Mouse (Mus musculus) MEL (cell line): ENCODE results near the gene Zgpat. TPM values are rescaled to one million over a fixed set of nuclear protein-coding genes. Genes with fewer than 3 reads are reported as not detected.

Source experiments
- DNase-seq: peaks from one replicate; pipeline ENCODE4 v3.0.0; 2011; ENCODE audit warnings: low read depth, low spot score
- H3K27ac ChIP-seq: 2 replicates; pipeline ENCODE4 v1.5.1; 2012; ENCODE audit warnings: low read depth, mild to moderate bottlenecking, control low read depth, low read length, moderate library complexity; ENCODE audit not compliant: control insufficient read depth
- H3K27me3 ChIP-seq, 2 experiments: fragments of 150-350 bp in 1 of 2; sonication (generic) in 1 of 2; 2 replicates each; pipeline ENCODE4 v1.6.1; 2012; ENCODE audit warnings: low read length in 2 of 2, mild to moderate bottlenecking in 2 of 2, improper control_type of control experiment in 1 of 2, moderate library complexity in 1 of 2; ENCODE audit not compliant: insufficient read depth in 2 of 2, control insufficient read depth in 1 of 2
- H3K36me3 ChIP-seq, 2 experiments: 2 replicates each; pipeline ENCODE4 v1.6.1; 2012 to 2014; ENCODE audit warnings: low read length in 2 of 2, improper control_type of control experiment in 1 of 2, inconsistent platforms in 1 of 2, mild to moderate bottlenecking in 1 of 2; ENCODE audit not compliant: insufficient read depth in 2 of 2, control insufficient read depth in 1 of 2
- H3K4me1 ChIP-seq, 2 experiments: fragments of 150-350 bp in 1 of 2; sonication (generic) in 1 of 2; 2 replicates each; pipeline ENCODE4 v1.6.1; 2012; ENCODE audit warnings: low read length in 2 of 2, improper control_type of control experiment in 1 of 2, mild to moderate bottlenecking in 1 of 2; ENCODE audit not compliant: insufficient read depth in 2 of 2, control insufficient read depth in 1 of 2
- H3K4me3 ChIP-seq, 2 experiments: fragments of 150-350 bp in 1 of 2; sonication (generic) in 1 of 2; 2 replicates each; pipeline ENCODE4 v1.5.1; 2012; ENCODE audit warnings: low read depth in 2 of 2, low read length in 2 of 2, mild to moderate bottlenecking in 2 of 2, moderate library complexity in 2 of 2, control low read depth in 1 of 2, improper control_type of control experiment in 1 of 2; ENCODE audit not compliant: control insufficient read depth in 1 of 2, insufficient read depth in 1 of 2
- H3K79me2 ChIP-seq: 2 replicates; pipeline ENCODE4 v1.6.1; 2012; ENCODE audit warnings: mild to moderate bottlenecking, low read length, moderate library complexity; ENCODE audit not compliant: control insufficient read depth, poor library complexity, insufficient read depth
- H3K9ac ChIP-seq: 2 replicates; pipeline ENCODE4 v1.6.1; 2012; ENCODE audit warnings: low read depth, mild to moderate bottlenecking, control low read depth, low read length, moderate library complexity; ENCODE audit not compliant: control insufficient read depth, poor library complexity, severe bottlenecking
- H3K9me3 ChIP-seq: fragments of 150-350 bp; sonication (generic); replicated peaks from 2 replicates; pipeline ENCODE4 v1.6.1; 2012; ENCODE audit warnings: mild to moderate bottlenecking, low read length, improper control_type of control experiment, moderate library complexity; ENCODE audit not compliant: insufficient read depth
- E2F4 ChIP-seq: IDR thresholded peaks from 2 replicates; pipeline ENCODE4 v1.6.1; 2011; ENCODE audit warnings: low read depth, low read length, improper control_type of control experiment, borderline replicate concordance
- ELF1 ChIP-seq: IDR thresholded peaks from 2 replicates; pipeline ENCODE4 v1.6.1; 2014; ENCODE audit warnings: low read depth, mild to moderate bottlenecking, inconsistent platforms, low read length, improper control_type of control experiment, moderate library complexity
- HCFC1 ChIP-seq: IDR thresholded peaks from 2 replicates; pipeline ENCODE4 v1.6.1; 2012; ENCODE audit warnings: low read depth, mild to moderate bottlenecking, inconsistent platforms, low read length, improper control_type of control experiment, moderate library complexity
- MAX ChIP-seq: IDR thresholded peaks from 2 replicates; pipeline ENCODE4 v1.6.1; 2011; ENCODE audit warnings: low read length, improper control_type of control experiment
- MXI1 ChIP-seq: IDR thresholded peaks from 2 replicates; pipeline ENCODE4 v1.6.1; 2011; ENCODE audit warnings: mild to moderate bottlenecking, low read depth, low read length, improper control_type of control experiment
- MYC ChIP-seq: IDR thresholded peaks from 2 replicates; pipeline ENCODE4 v1.6.1; 2011; ENCODE audit warnings: low read depth, mild to moderate bottlenecking, low read length, improper control_type of control experiment, moderate library complexity
- NELFE ChIP-seq: IDR thresholded peaks from 2 replicates; pipeline ENCODE4 v1.6.1; 2011; ENCODE audit warnings: low read depth, low read length, improper control_type of control experiment
- NRF1 ChIP-seq: IDR thresholded peaks from 2 replicates; pipeline ENCODE4 v1.6.1; 2014; ENCODE audit warnings: low read depth, mild to moderate bottlenecking, inconsistent platforms, low read length, improper control_type of control experiment, moderate library complexity; ENCODE audit not compliant: poor library complexity, insufficient read depth, severe bottlenecking
- POLR2A ChIP-seq, 2 experiments: IDR thresholded peaks; 2 replicates each; pipeline ENCODE4 v1.6.1; 2011 to 2012; ENCODE audit warnings: low read length in 2 of 2, mild to moderate bottlenecking in 2 of 2, control low read depth in 1 of 2, improper control_type of control experiment in 1 of 2, low read depth in 1 of 2, moderate library complexity in 1 of 2; ENCODE audit not compliant: control insufficient read depth in 1 of 2, insufficient read depth in 1 of 2, poor library complexity in 1 of 2
- POLR2AphosphoS2 ChIP-seq: IDR thresholded peaks from 2 replicates; pipeline ENCODE4 v1.6.1; 2011; ENCODE audit warnings: low read length, improper control_type of control experiment
- RAD21 ChIP-seq: IDR thresholded peaks from 2 replicates; pipeline ENCODE4 v1.6.1; 2011; ENCODE audit warnings: mild to moderate bottlenecking, low read depth, low read length, improper control_type of control experiment
- RCOR1 ChIP-seq: IDR thresholded peaks from 2 replicates; pipeline ENCODE4 v1.6.1; 2012; ENCODE audit warnings: low read depth, mild to moderate bottlenecking, inconsistent platforms, low read length, improper control_type of control experiment
- SIN3A ChIP-seq: IDR thresholded peaks from 2 replicates; pipeline ENCODE4 v1.6.1; 2012; ENCODE audit warnings: low read length, improper control_type of control experiment, inconsistent platforms
- TBP ChIP-seq: IDR thresholded peaks from 2 replicates; pipeline ENCODE4 v1.8.0; 2011; ENCODE audit warnings: low read depth, low read length, improper control_type of control experiment
- TCF12 ChIP-seq: IDR thresholded peaks from 2 replicates; pipeline ENCODE4 v1.6.1; 2014; ENCODE audit warnings: low read depth, mild to moderate bottlenecking, inconsistent platforms, low read length, improper control_type of control experiment, moderate library complexity
- UBTF ChIP-seq: IDR thresholded peaks from 2 replicates; pipeline ENCODE4 v1.6.1; 2012; ENCODE audit warnings: low read depth, mild to moderate bottlenecking, inconsistent platforms, low read length, improper control_type of control experiment, moderate library complexity, borderline replicate concordance; ENCODE audit not compliant: insufficient read depth
- USF1 ChIP-seq: IDR thresholded peaks from 2 replicates; pipeline ENCODE4 v1.6.1; 2014; ENCODE audit warnings: low read depth, mild to moderate bottlenecking, inconsistent platforms, low read length, improper control_type of control experiment, moderate library complexity
- ZNF384 ChIP-seq: IDR thresholded peaks from 2 replicates; pipeline ENCODE4 v1.6.1; 2012; ENCODE audit warnings: low read depth, mild to moderate bottlenecking, inconsistent platforms, low read length, improper control_type of control experiment
- polyA plus RNA-seq, 2 experiments: library from polyadenylated mRNA; stranded (reverse) in 1 of 2; unstranded in 1 of 2; fragments of >175 nt in 1 of 2; fragments of >200 nt in 1 of 2; gene quantifications; 2 replicates each; pipeline versions ENCODE4 v1.2.1 to v1.2.4; 2012; ENCODE audit warnings: low replicate concordance in 2 of 2, low read depth in 1 of 2; ENCODE audit not compliant: insufficient read length in 2 of 2, insufficient read depth in 1 of 2, missing spikeins in 1 of 2
- total RNA-seq: library from RNA; depleted of rRNA; stranded (reverse); fragments of 300-350 nt; gene quantifications from 2 replicates; pipeline ENCODE4 v1.2.3, GENCODE M21; 2012; rRNA removed

Zgpat gene
- total RNA-seq (22.5 and 30.7 TPM in 2 replicates), polyA plus RNA-seq (10 to 100 TPM in 1 of 2 experiments, not detected in 1; 28.0 TPM)

GRCm38 (mm10) chr2:181364860-181365596 is at the start of gene Zgpat, which contains the start of gene Arfrp1:
Gene Zgpat, plus strand, starts transcription at chr2:181364928.
Gene Arfrp1, minus strand, starts transcription at chr2:181365404.
- Histone ChIP-seq H3K79me2 (peaks cover 54% of the 10 kb centered on the region), H3K9me3 (no peaks in the 10 kb centered on the region), H3K9ac (peak within 1 kb of the TSS; percentile 98), H3K36me3 (peaks cover 17 to 20% of the 10 kb centered on the region in 2 experiments)
- DNase-seq, result peak; percentile 93
- TF ChIP-seq SIN3A (peak; percentile 87), TBP (no peak), RAD21 (no peak), MXI1 (peak; percentile 99), TCF12 (peak; percentile 37; the same call in 1 of the 2 replicates), POLR2A (IDR thresholded peaks at IDR 0.05; ENCODE audit: control insufficient read depth in 1 of 2, insufficient read depth in 1 of 2, low read depth in 1 of 2, low read length in 2 of 2, poor library complexity in 1 of 2) (peak; percentile 68 to 87; a peak in 3 of 4 replicates), USF1 (peak; percentile 80), POLR2AphosphoS2 (peak; percentile 68), RCOR1 (no peak), ZNF384 (no peak), NELFE (peak; percentile 72), HCFC1 (peak; percentile 90), ELF1 (peak; percentile 85), MAX (peak; percentile 96), NRF1 (0 out of 2 replicates have a peak, but pooled peaks have one; percentile 12), E2F4 (peak; percentile 23; the same call in 1 of the 2 replicates), UBTF (no peak), MYC (peak; percentile 95; the same call in 1 of the 2 replicates)
- TF ChIP-seq, all 39 proteins: peak for 13
- Histone ChIP-seq H3K27me3 (no peaks in the 10 kb centered on the region), H3K27ac (peak within 1 kb of the TSS; percentile 82), H3K4me1 (peaks cover 5 to 13% of the 10 kb centered on the region in 2 experiments), H3K4me3 (peak within 1 kb of the TSS; percentile 88 to 98)
